Mouse (Mus musculus): ENCODE data around the gene Sgip1. TPM values are rescaled to one million over a fixed set of nuclear protein-coding genes. Genes with fewer than 3 reads are reported as not detected.

Gene Sgip1
- total RNA-seq, 2 experiments from 2014 or later: 9.2 to 10.4 TPM

GRCm38 (mm10) chr4:103006266-103006665, 265.2 kb downstream of the Sgip1 start:
- no peak for ATAC-seq (replicated peaks; ENCODE audit: poor library complexity, severe bottlenecking)

DNA sequence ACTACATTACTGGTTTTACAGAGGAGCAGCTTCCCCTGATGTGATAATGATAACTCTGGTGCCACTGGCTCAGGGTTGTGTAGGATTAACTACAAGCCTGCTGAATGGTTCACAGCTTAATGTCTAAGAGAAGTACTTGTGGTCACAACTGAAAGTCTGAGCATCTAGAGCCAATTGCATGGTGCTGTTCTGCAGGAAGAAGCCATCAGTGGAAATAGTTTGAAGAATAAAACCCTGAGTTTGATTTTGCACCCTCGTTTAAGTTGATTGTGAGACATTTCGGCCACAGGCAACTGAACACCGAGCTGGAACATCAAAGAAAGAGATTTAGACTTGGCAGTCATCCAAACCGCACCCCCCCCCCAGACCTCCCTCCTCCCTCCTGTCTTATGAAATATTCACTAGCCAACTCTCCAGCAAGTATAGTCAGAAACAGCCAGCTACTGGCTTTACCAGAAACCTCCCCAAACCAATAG, 265.9 kb downstream of the Sgip1 start:
- ATAC-seq (replicated peaks; ENCODE audit: poor library complexity, severe bottlenecking): peak; percentile 97

- ATAC-seq (replicated peaks; ENCODE audit: poor library complexity, severe bottlenecking): no peak
These were observed 269.6 kb downstream of the Sgip1 start for GRCm38 (mm10) chr4:103010734-103011133.

DNA sequence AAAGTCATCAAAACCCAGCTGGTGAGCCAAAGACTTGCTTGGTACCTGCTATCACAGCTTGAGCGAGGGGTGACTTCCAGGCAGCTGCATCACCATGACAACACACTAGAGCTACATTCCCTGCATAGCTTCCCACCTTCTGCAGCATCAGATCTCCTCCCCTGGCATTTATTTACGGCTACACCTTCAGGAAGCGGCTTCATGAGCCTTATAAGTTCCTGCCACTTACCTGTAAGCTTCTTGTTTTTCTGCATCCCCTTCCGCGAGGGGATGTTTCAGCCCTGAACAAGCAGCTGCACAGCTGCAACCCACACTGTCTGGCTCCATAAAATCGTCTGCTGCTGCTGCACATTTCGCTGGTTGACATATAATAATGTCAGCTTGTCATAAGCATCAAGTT, 270.7 kb downstream of the Sgip1 start:
- ATAC-seq (replicated peaks; ENCODE audit: poor library complexity, severe bottlenecking): no peak

GRCm38 (mm10) chr4:103013490-103013889, 272.4 kb downstream of the Sgip1 start:
- ATAC-seq (replicated peaks; ENCODE audit: poor library complexity, severe bottlenecking): no peak

Other genes starting within 250 kb of the Sgip1 start
- 9.4 and 25.4 TPM in 2 replicates for gene Tctex1d1, start 237.3 kb downstream of the Sgip1 start, total RNA-seq (2014; fragmentation: Nextera tagmentation)
- 22.0 and 28.2 TPM in 2 replicates for gene Tctex1d1, start 237.3 kb downstream of the Sgip1 start, total RNA-seq (2017)

All from granulocyte monocyte progenitor cell, adult 5-6 weeks (primary cell).